Mouse (Mus musculus) embryonic fibroblast, embryonic 13.5 days (primary cell): ENCODE measurements at regions not wholly inside any gene's neighbourhood (a gene's known extent, or its start where the extent isn't known, plus 50 kb on each side); places are given as distances from the start of the nearest gene placed in this dataset.

Experiments
- H3K27ac ChIP-seq: 2 replicates; pipeline ENCODE4 v1.5.1; 2012; ENCODE audit warnings: low read length, control low read depth, inconsistent platforms; ENCODE audit not compliant: insufficient read depth
- H3K4me1 ChIP-seq: 2 replicates; pipeline ENCODE4 v1.6.1; 2011; ENCODE audit warnings: low read length; ENCODE audit not compliant: control insufficient read depth, insufficient read depth
- H3K4me3 ChIP-seq: 2 replicates; pipeline ENCODE4 v1.5.1; 2011; ENCODE audit warnings: mild to moderate bottlenecking, control low read depth, low read length; ENCODE audit not compliant: insufficient read depth
- CTCF ChIP-seq: IDR thresholded peaks from 2 replicates; pipeline ENCODE4 v1.5.1; 2011; ENCODE audit warnings: mild to moderate bottlenecking, control low read depth, low read length, moderate library complexity, borderline replicate concordance; ENCODE audit not compliant: insufficient read depth
- POLR2A ChIP-seq: IDR thresholded peaks from 2 replicates; pipeline ENCODE4 v1.6.1; 2011; ENCODE audit warnings: low read depth, mild to moderate bottlenecking, control low read depth, low read length, moderate library complexity

GRCm38 (mm10) chr11:84619713-84620112 lies 94.4 kb upstream of the Lhx1 start:
- no peak for TF ChIP-seq POLR2A
- no peak for TF ChIP-seq CTCF
- H3K4me3 ChIP-seq: no peak overlapping the region
- no peaks in the 10 kb centered on the region for H3K4me1 ChIP-seq
- no peak overlapping the region for H3K27ac ChIP-seq

DNA sequence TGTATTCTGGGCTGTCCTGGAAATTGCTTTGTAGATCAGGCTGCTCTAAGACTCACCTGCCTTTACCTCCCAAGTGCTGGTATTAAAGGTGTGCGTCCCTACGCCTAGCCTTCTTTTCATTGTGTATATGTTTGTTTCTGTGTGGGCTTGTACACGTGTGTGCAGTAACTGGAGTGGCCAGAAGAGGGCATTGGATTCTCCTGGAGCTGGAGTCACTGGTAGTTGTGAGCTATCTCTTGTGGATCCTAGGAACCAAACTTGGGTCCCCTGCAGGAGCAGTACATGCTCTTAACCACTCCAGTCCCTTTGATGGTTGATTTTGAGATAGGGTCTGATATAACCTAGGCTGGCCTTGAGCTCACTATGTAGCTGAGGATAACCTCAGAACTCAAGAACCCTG lies 93.2 kb upstream of the Lhx1 start:
- Histone ChIP-seq H3K27ac (no peak overlapping the region), H3K4me3 (no peak overlapping the region), H3K4me1 (no peaks in the 10 kb centered on the region)
- TF ChIP-seq CTCF: no peak
- TF ChIP-seq POLR2A: no peak

GRCm38 (mm10) chr11:84612982-84613720 lies 87.8 kb upstream of the Lhx1 start:
- no peak for TF ChIP-seq POLR2A
- TF ChIP-seq CTCF: no peak
- Histone ChIP-seq H3K4me1 (no peaks in the 10 kb centered on the region), H3K4me3 (no peak overlapping the region), H3K27ac (no peak overlapping the region)

DNA sequence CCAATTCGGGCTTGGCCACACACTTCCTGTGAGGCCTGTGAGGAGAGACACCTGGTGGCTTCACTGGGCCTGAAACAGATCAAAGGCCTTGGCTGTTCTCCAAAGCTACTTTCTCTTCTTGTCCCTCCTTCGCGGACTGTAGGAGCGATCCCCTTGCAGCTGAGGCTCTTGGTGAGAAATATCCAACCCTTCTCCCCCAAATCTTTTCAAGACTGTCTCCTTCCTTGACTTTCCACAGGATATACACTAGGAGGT lies 86.2 kb upstream of the Lhx1 start:
- Histone ChIP-seq H3K4me1 (no peaks in the 10 kb centered on the region), H3K4me3 (no peak overlapping the region), H3K27ac (no peak overlapping the region)
- TF ChIP-seq CTCF (no peak), POLR2A (no peak)

- Histone ChIP-seq H3K27ac (no peak overlapping the region), H3K4me1 (no peaks in the 10 kb centered on the region), H3K4me3 (no peak overlapping the region)
- no peak for TF ChIP-seq CTCF
- TF ChIP-seq POLR2A: no peak
Measured at GRCm38 (mm10) chr11:84610774-84611624, 85.7 kb upstream of the Lhx1 start.

- TF ChIP-seq CTCF (no peak), POLR2A (no peak)
- no peak overlapping the region for H3K27ac ChIP-seq
- no peak overlapping the region for H3K4me3 ChIP-seq
- H3K4me1 ChIP-seq: no peaks in the 10 kb centered on the region
Measured at GRCm38 (mm10) chr11:84604781-84605180, 79.4 kb upstream of the Lhx1 start.

DNA sequence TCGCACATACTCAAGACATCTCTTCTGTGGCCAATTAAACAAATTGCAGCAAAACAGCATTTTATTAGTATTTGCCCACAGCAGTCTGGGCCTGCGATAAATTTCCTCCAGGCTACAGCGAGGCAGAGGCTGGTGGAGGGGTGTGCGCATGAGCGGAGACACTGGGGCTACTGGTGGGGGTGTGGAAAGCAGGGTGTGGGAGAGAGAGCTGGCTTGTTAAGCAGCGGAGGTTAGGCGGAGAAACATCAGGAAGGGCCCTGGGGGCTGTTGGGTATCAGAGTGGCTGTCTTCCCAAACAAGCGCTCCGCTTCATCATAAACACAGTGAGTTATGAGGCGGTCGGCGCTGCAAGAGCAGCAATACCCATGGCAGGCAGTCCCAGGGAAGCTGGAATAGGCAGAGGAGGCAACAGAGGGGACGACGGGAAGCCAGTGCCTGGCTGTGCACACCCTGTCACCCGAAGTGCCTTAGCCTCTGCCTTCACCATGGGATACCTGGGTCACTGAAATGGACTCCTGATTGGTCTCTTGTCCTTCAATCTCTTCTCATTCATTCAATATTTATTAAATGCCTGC lies 74.0 kb upstream of the Lhx1 start:
- Histone ChIP-seq H3K4me1 (no peaks in the 10 kb centered on the region), H3K4me3 (no peak overlapping the region), H3K27ac (no peak overlapping the region)
- TF ChIP-seq POLR2A: no peak
- no peak for TF ChIP-seq CTCF

DNA sequence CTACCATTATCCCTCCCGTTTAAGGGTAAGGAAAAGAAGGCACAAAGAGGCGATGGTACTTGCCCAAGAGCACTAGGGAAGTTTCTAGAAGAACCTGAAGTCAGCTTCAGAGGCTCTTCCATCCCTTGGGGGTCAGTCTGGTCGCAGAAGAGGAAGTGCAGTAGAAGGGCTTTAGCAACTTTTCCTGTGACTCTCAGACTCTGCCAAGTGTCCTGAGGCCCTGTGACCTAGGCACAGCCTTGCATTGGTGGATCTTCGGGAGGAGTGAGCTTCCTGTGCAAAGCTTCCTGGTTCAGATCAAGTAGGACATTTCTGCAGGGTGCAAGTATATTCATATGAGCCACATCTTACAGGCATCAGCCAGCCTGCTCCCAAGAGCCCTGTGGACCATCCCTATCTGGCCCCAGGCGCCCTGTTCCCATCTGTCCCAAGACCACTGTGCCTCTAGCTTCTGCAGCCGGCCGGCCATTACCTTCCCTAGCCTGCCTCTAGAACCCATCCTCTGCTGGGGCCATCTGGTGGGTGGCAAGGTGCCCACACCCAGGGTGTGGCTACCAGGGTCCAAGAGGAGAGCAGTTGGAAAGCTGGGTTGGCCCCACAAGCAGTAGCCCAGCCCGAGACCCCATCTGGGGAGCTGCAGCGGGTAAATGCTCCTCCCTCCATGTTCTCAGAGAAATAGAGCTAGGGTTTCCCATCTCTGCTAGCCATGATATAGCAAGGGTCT lies 72.4 kb upstream of the Lhx1 start:
- no peak overlapping the region for H3K4me3 ChIP-seq
- H3K27ac ChIP-seq: no peak overlapping the region
- H3K4me1 ChIP-seq: no peaks in the 10 kb centered on the region
- no peak for TF ChIP-seq POLR2A
- TF ChIP-seq CTCF: no peak

DNA sequence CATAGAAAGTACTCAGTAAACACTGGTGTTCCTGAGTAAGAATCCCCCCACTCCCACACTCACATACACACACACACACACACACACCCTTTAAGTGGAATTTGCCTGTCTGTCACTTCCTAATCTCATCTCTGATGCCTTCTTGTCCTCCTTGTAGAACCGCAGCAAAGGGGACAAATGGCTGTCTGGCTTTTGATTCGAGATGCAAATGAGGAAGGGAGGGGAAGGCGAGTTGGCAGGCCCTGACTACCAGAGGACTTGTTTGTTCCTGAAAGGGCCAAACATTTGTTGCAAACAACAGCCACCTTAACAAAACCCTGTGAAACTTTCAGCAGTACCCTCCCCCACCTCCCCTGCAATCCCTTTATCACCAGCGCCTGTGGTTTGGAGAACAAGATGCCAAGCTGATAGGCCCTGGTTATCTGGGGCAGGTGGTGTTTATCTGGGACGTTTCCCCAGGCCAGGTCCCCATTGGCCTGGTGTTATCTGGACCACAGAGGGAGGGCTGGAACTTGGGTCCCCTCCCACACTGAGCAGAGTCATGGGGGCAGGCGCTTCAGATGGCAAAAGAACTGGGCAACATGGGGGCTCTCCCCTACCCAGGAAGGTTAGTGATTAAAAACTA lies 67.5 kb upstream of the Lhx1 start:
- TF ChIP-seq CTCF (no peak), POLR2A (no peak)
- no peaks in the 10 kb centered on the region for H3K4me1 ChIP-seq

DNA sequence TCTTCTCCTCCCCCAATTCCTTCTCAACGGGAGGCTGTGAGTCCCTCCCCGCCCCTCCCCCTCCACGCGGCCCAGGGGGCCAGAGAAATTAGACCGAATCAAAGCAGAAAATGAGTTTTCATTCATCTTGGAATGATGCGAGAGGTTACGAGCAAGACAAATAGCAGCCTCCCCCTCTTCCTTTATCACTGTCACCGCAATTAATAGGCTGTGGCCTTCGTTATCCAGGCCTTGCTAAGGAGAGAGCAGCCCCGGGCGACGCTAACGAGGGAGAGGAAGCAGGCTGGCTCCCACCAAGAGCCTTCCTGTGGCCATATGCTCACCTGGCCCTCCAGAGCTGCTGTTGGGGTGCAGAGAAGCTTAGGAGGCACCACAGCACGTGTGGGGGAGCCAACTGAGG lies 61.8 kb upstream of the Lhx1 start:
- Histone ChIP-seq H3K4me1 (no peaks in the 10 kb centered on the region), H3K27ac (no peak overlapping the region), H3K4me3 (no peak overlapping the region)
- TF ChIP-seq POLR2A (no peak), CTCF (no peak)

More for the DNA sequence above, 67.5 kb upstream of the Lhx1 start:
- Histone ChIP-seq H3K4me3 (no peak overlapping the region), H3K27ac (no peak overlapping the region)
